Mouse (Mus musculus) lung, embryonic 14.5 days (tissue): ENCODE results near the gene Cetn3. TPM values are rescaled to one million over a fixed set of nuclear protein-coding genes. Genes with fewer than 3 reads are reported as not detected.

Experiments used
- ATAC-seq: fragments of 200-750 bp; cut with Nextera tagmentation; 2 replicates; pipeline ENCODE4 v1.8.0; 2017; ENCODE audit warnings: mild to moderate bottlenecking, moderate TSS enrichment, moderate library complexity; ENCODE audit not compliant: insufficient read depth
- DNase-seq: peaks from one replicate; pipeline ENCODE4 v3.0.0-alpha.2; 2015
- H3K27ac ChIP-seq: fragments of 300-500 bp; sonication (generic); 2 replicates; pipeline ENCODE4 v1.5.1; 2014; ENCODE audit warnings: low read depth, mild to moderate bottlenecking, moderate library complexity
- H3K27me3 ChIP-seq: fragments of 300-500 bp; sonication (generic); 2 replicates; pipeline ENCODE4 v1.6.1; 2014; ENCODE audit warnings: low read length, control low read depth; ENCODE audit not compliant: insufficient read depth
- H3K36me3 ChIP-seq: fragments of 300-500 bp; sonication (generic); 2 replicates; pipeline ENCODE4 v1.6.1; 2014; ENCODE audit warnings: control low read depth; ENCODE audit not compliant: insufficient read depth
- H3K4me1 ChIP-seq: fragments of 300-500 bp; sonication (generic); 2 replicates; pipeline ENCODE4 v1.6.1; 2014; ENCODE audit warnings: antibody characterized with exemption, control low read depth; ENCODE audit not compliant: insufficient read depth
- H3K4me2 ChIP-seq: fragments of 300-500 bp; sonication (generic); 2 replicates; pipeline ENCODE4 v1.6.1; 2014; ENCODE audit warnings: mild to moderate bottlenecking
- H3K4me3 ChIP-seq: fragments of 300-500 bp; sonication (generic); 2 replicates; pipeline ENCODE4 v1.5.1; 2014; ENCODE audit warnings: low read depth, low read length
- H3K9ac ChIP-seq: fragments of 300-500 bp; sonication (generic); 2 replicates; pipeline ENCODE4 v1.6.1; 2014
- H3K9me3 ChIP-seq: fragments of 300-500 bp; sonication (generic); 2 replicates; pipeline ENCODE4 v1.6.1; 2016; ENCODE audit warnings: low read depth, low read length, control low read depth
- CTCF ChIP-seq: IDR thresholded peaks from 2 replicates; pipeline ENCODE4 v1.5.1; 2016; ENCODE audit warnings: antibody characterized with exemption, low read depth
- WGBS: fragments of 180-500 bp; shearing (Covaris S2); extraction: QIAGEN DNeasy Blood & Tissue Kit; methylation state at CpG from one replicate; pipeline ENCODE4 v1.1.7; 2014; 5-methylcytosine and 5-hydroxymethylcytosine counted together
- polyA plus RNA-seq: library from polyadenylated mRNA; unstranded; fragments of >200 nt; fragmentation: Nextera tagmentation; extraction: Ambion mirVana; gene quantifications from 2 replicates; pipeline ENCODE4 v1.2.1, GENCODE M21; 2014

Gene Cetn3
- polyA plus RNA-seq, 1 experiment from 2014 or later = 255 TPM

- Histone ChIP-seq H3K4me1 (no peaks in the 10 kb centered on the region), H3K4me3 (no peak overlapping the region), H3K36me3 (no peaks in the 10 kb centered on the region), H3K27me3 (no peaks in the 10 kb centered on the region), H3K4me2 (no peak overlapping the region), H3K9ac (no peak overlapping the region), H3K27ac (no peak overlapping the region), H3K9me3 (no peaks in the 10 kb centered on the region)
- DNase-seq = no peak
- TF ChIP-seq CTCF = no peak
- ATAC-seq = no peak
Observed at GRCm38 (mm10) chr13:81822750-81823149, 39.9 kb downstream of the Cetn3 start.

GRCm38 (mm10) chr13:81824576-81825330 is 41.9 kb downstream of the Cetn3 start:
- H3K4me2 ChIP-seq = no peak overlapping the region
- TF ChIP-seq CTCF = no peak
- no peak overlapping the region for H3K9ac ChIP-seq
- no peaks in the 10 kb centered on the region for H3K36me3 ChIP-seq
- ATAC-seq (no peak), DNase-seq (no peak)
- 59% methylated on average over 11 of the region's 11 CpGs for WGBS
- no peaks in the 10 kb centered on the region for H3K9me3 ChIP-seq
- no peaks in the 10 kb centered on the region for H3K27me3 ChIP-seq
- H3K27ac ChIP-seq = no peak overlapping the region
- H3K4me1 ChIP-seq = no peaks in the 10 kb centered on the region
- H3K4me3 ChIP-seq = no peak overlapping the region

GRCm38 (mm10) chr13:81828486-81828885 is 45.6 kb downstream of the Cetn3 start:
- ATAC-seq (peak; percentile 58; the same call in 1 of the 2 replicates), DNase-seq (peak; percentile 81)
- Histone ChIP-seq H3K27ac (no peak overlapping the region), H3K4me2 (no peak overlapping the region), H3K9ac (no peak overlapping the region), H3K9me3 (no peaks in the 10 kb centered on the region), H3K4me1 (no peaks in the 10 kb centered on the region), H3K36me3 (no peaks in the 10 kb centered on the region), H3K27me3 (no peaks in the 10 kb centered on the region), H3K4me3 (no peak overlapping the region)
- 40% methylated on average over 6 of the region's 6 CpGs for WGBS
- TF ChIP-seq CTCF = no peak

GRCm38 (mm10) chr13:81831838-81832237 is 49.0 kb downstream of the Cetn3 start:
- ATAC-seq = no peak

GRCm38 (mm10) chr13:81836386-81837177 is 53.7 kb downstream of the Cetn3 start:
- DNase-seq (peak; percentile 49), ATAC-seq (peak; percentile 66; the same call in 1 of the 2 replicates)
- H3K9ac ChIP-seq = no peak overlapping the region
- H3K36me3 ChIP-seq = no peaks in the 10 kb centered on the region
- H3K4me3 ChIP-seq = no peak overlapping the region
- no peak overlapping the region for H3K4me2 ChIP-seq
- H3K27me3 ChIP-seq = no peaks in the 10 kb centered on the region
- TF ChIP-seq CTCF = no peak
- no peak overlapping the region for H3K27ac ChIP-seq
- no peaks in the 10 kb centered on the region for H3K9me3 ChIP-seq
- WGBS = 40% methylated on average over 9 of the region's 9 CpGs
- H3K4me1 ChIP-seq = no peaks in the 10 kb centered on the region

More at GRCm38 (mm10) chr13:81831838-81832237, 49.0 kb downstream of the Cetn3 start:
- Histone ChIP-seq H3K4me2 (no peak overlapping the region), H3K4me3 (no peak overlapping the region), H3K36me3 (no peaks in the 10 kb centered on the region), H3K4me1 (no peaks in the 10 kb centered on the region), H3K9me3 (no peaks in the 10 kb centered on the region), H3K27me3 (no peaks in the 10 kb centered on the region), H3K27ac (no peak overlapping the region), H3K9ac (no peak overlapping the region)
- WGBS = 74% methylated on average over 7 of the region's 7 CpGs
- DNase-seq = no peak
- TF ChIP-seq CTCF = no peak

- TF ChIP-seq CTCF = no peak
- ATAC-seq = no peak
- Histone ChIP-seq H3K27me3 (no peaks in the 10 kb centered on the region), H3K4me2 (no peak overlapping the region), H3K36me3 (no peaks in the 10 kb centered on the region), H3K9me3 (no peaks in the 10 kb centered on the region), H3K9ac (no peak overlapping the region), H3K4me3 (no peak overlapping the region), H3K4me1 (no peaks in the 10 kb centered on the region), H3K27ac (no peak overlapping the region)
- DNase-seq = no peak
- WGBS = 91% methylated on average over 5 of the region's 5 CpGs
Observed at GRCm38 (mm10) chr13:81838016-81838415, 55.1 kb downstream of the Cetn3 start.

GRCm38 (mm10) chr13:81838948-81839347 is 56.1 kb downstream of the Cetn3 start:
- Histone ChIP-seq H3K4me1 (no peaks in the 10 kb centered on the region), H3K27me3 (no peaks in the 10 kb centered on the region), H3K27ac (no peak overlapping the region), H3K9ac (no peak overlapping the region), H3K36me3 (no peaks in the 10 kb centered on the region), H3K9me3 (no peaks in the 10 kb centered on the region), H3K4me2 (no peak overlapping the region), H3K4me3 (no peak overlapping the region)
- no peak for TF ChIP-seq CTCF
- DNase-seq = no peak
- no peak for ATAC-seq
